Mouse (Mus musculus) spleen, adult 18-20 months (tissue): Measurements from ENCODE around the gene D5Ertd579e.

Experiments
- DNase-seq, 2 experiments: peaks; one replicate each; pipeline ENCODE4 v3.0.0; 2022; ENCODE audit warnings: mixed read lengths in 2 of 2

The D5Ertd579e gene

GRCm38 (mm10) chr5:36567627-36568026 lies 128.2 kb downstream of the D5Ertd579e start:
- no peak for DNase-seq

- no peak for DNase-seq
Measured at GRCm38 (mm10) chr5:36564530-36564929, 131.3 kb downstream of the D5Ertd579e start.

GRCm38 (mm10) chr5:36563741-36564140 lies 132.1 kb downstream of the D5Ertd579e start:
- peak in 1 of 2 experiments; percentile 35 for DNase-seq

DNA sequence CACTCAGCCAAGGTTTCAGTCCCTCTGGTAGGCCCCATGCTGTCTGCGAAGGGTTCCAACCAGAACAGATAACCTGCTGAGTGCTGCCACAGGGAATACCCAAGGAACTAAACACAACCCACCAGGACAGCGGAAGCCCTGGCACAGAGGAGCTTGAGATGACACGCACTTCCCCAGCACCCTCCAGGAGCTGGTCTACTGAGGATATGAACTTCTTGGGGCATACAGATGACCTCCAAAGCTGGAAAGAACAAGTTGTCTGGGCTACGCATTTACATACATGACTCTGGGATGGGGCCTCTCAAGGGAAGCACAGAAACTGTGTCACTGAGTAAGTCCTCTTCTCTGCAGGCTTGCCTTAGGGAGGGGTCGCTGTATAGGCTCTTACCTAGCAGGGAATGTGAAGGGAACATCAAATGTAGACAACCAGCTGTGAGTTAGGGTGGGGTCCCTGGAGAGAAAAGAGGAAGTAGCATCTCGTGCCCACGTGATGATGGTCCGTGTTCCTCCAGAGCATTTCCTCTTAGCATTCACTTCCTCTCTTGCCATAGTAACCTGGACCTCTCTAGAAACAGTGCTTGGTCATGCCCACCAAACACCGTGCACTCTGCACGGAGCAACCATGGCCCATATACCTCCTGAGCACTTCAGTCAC lies 132.9 kb downstream of the D5Ertd579e start:
- DNase-seq, result peak; percentile 60 to 69

GRCm38 (mm10) chr5:36561509-36561908 lies 134.3 kb downstream of the D5Ertd579e start:
- no peak for DNase-seq

GRCm38 (mm10) chr5:36560490-36560889 lies 135.3 kb downstream of the D5Ertd579e start:
- no peak for DNase-seq

DNA sequence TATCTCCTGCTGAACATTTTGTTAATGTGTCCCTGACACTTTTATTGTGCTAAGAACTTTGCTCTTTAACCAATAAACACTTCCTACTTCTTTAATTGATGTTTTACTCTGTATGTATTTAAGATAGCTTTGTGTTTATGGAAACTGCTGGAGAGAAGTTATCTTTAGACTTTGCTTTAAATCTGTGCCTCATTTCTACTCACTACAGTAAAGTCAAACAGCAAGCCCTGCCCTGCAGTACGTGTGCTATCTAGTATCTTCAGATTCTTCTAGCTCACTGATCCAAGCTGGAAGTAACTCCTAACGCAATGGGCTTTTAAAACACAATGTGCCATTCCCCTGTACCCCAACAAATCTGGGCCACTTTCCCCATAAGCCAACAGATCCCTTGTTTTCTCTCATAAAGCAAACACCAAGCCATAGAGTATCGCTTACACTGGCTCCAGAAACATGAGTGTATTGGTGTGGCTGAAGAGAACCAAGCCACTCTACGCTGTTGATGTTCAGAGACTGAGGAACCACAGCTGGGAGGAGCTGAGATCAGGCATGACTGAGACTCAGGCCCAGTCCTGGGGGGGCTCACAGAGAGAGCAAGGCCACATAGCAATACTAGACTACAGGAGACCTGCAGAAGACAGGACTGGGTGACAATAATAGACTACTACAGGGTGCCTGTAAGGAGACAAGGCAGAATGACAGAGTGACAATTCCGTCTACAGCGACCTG lies 136.2 kb downstream of the D5Ertd579e start:
- DNase-seq, result no peak

GRCm38 (mm10) chr5:36559106-36559505 lies 136.7 kb downstream of the D5Ertd579e start:
- DNase-seq, result no peak

GRCm38 (mm10) chr5:36558526-36558925 lies 137.3 kb downstream of the D5Ertd579e start:
- no peak for DNase-seq

DNA sequence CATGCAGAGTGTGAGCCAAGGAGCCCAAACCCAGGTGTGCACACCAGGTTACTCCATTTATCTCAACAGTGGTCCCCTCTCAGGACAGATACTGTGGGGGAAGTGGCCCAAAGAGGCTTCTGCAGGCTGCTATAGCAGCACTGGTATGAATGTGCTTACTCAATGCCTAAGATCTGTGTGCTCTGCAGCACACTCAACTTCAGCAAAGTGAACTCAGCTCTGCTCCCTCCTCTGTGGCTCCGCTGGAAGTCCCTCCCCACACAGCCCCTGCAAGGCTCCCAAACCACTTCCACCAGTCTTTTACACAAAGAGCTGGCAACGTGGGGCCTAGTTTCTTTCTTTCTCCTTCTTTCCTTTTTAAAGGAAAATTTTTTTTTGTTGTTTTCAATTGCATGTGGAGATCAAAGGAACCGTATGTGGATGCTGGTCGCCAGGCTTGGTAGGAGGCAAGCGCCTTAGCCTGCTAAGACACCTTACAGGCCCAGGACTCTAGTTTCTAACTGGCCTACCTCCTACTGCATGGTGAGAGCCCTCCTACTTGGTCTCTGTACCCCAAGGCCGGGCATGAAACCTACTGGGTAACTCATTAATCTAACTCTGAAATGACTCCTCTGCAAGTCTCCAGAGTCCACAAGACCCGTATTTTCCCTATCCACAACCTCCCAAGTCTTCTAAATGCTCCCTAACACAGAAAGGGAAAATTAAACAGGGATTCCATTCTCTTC lies 138.1 kb downstream of the D5Ertd579e start:
- DNase-seq, result no peak

DNA sequence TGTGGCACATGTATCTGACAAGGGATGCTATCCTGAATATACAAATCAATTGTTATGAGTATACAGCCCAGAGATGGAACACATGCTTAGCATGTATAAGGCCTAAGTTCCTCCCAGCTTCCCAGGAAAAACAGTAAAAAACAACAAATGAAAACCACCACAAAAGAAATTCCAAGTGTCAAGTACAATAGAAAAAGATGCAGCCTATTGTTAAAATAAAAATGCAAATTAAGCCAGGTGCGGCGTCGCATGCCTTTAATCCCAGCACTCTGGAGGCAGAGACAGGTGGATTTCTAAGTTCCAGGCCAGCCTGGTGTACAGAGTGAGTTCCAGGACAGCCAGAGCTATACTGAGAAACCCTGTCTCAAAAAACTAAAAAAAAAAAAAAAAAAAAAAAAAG lies 138.9 kb downstream of the D5Ertd579e start:
- no peak for DNase-seq

DNA sequence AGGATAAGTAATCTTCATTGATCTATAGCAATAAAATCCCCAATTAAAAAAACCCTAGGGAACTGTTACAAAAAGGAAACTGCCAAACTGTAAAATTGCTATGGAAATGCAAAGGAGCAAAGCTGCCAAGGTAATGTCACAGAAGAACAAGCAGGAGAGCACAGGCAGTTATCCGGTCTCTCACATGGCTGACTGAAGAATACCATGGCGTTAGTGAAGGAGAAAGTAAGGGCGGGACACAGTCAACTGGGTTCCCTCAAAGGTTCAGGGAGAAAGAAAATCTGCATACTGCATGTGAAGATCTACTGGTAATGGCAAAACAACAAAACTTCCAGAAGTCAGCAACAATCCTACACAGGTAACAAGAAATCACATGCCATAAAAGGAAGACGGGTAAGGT lies 139.5 kb downstream of the D5Ertd579e start:
- no peak for DNase-seq

DNA sequence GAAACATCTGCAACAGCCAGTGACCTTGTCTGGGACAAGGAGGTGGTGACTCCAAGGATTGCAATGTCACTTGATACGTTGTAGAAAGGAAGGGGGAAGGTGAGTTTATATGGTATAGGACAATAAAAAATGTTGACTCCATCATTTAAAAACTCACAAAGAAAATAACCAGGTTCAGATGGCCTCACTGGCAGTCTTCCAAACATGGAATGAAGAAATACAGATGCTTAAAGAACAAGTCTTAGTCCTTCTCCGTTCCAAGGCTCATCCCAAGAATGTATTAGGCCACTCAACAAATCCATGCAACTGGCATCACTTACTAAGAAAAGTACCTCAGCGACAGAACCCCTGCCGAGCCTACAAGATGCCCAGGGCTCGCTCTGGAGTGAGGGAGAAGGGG lies 141.3 kb downstream of the D5Ertd579e start:
- DNase-seq, result no peak

GRCm38 (mm10) chr5:36553886-36554285 lies 141.9 kb downstream of the D5Ertd579e start:
- no peak for DNase-seq

DNA sequence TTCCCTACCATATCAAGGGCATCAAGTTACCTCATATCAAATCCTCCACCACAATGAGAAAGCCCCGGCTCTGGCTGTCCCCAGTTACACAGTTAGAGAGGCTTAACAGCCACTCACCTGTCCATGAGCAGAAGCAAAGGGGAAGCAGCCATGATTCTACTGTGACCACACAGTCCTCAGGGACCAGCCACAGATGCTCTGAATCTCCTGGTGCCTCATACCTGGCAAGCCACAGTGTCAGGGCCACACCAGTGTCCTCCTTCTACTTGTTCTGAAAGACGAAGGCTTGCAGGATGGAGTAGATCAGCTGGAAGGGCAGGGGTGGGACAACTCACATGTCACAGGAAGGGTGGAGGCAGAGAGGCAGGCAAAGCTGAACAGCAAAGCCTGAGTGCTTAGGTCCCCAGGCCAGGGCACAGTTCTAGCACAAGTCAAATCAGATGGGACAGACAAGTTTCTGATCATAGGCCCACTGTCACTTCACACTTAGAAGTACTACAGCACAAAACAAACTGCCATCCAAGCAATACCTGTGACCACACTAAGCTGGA lies 142.7 kb downstream of the D5Ertd579e start:
- peak; percentile 41 to 46 for DNase-seq

DNA sequence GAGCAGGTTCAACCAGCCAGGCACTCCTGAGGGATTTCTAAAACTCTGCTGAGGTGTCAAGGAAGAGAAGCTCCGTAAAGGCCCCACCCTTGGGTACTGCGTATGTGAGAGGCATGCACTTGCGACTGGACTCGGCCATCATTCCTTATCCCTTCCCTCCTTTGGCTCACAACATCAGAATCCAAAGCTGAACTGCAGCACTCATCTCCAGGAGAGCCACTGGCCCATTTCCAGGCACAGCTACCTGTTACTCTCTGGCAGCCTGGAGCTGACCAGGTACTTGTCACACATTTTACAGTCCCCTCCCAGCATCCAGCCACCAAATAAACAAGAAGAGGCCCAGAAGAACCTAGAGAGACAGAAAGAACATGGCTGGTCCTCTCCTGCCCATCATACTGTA lies 143.4 kb downstream of the D5Ertd579e start:
- DNase-seq, result no peak
